Mouse (Mus musculus) erythroid progenitor cell, adult 5-6 weeks (primary cell): Measurements from ENCODE around the gene Glis3. TPM values are rescaled to one million over a fixed set of nuclear protein-coding genes. Genes with fewer than 3 reads are reported as not detected.

ENCODE experiments used
- ATAC-seq: replicated peaks from 2 replicates; pipeline ENCODE4 v1.8.0; 2016; ENCODE audit warnings: moderate number of reproducible peaks, mild to moderate bottlenecking, moderate TSS enrichment, inconsistent platforms; ENCODE audit not compliant: poor library complexity, low FRiP score, severe bottlenecking
- total RNA-seq, 2 experiments: library from RNA; stranded (forward) in 1 of 2; stranded (reverse) in 1 of 2; fragments of 150-400 nt in 1 of 2; fragments of 186-747, 209-891 nt in 1 of 2; gene quantifications; 2 replicates each; pipeline versions ENCODE4 v1.2.3 to v1.2.4; 2015 to 2017; ENCODE audit warnings: low replicate concordance in 2 of 2

The Glis3 gene
- total RNA-seq, 2 experiments from 2014 or later = 6.3 TPM; not detected in 1

- no peak for ATAC-seq
Measured at GRCm38 (mm10) chr19:28555181-28555929, 124.5 kb downstream of the Glis3 start.

- ATAC-seq = no peak
Measured at GRCm38 (mm10) chr19:28550611-28551010, 129.3 kb downstream of the Glis3 start.

GRCm38 (mm10) chr19:28546933-28547332, 132.9 kb downstream of the Glis3 start:
- ATAC-seq = no peak

- ATAC-seq = no peak
Measured at GRCm38 (mm10) chr19:28545493-28545892, 134.4 kb downstream of the Glis3 start.

- ATAC-seq = no peak
Measured at GRCm38 (mm10) chr19:28538813-28539212, 141.1 kb downstream of the Glis3 start.

- no peak for ATAC-seq
Measured at GRCm38 (mm10) chr19:28534964-28535363, 144.9 kb downstream of the Glis3 start.

GRCm38 (mm10) chr19:28533576-28533975, 146.3 kb downstream of the Glis3 start:
- no peak for ATAC-seq

GRCm38 (mm10) chr19:28531750-28532149, 148.1 kb downstream of the Glis3 start:
- no peak for ATAC-seq

GRCm38 (mm10) chr19:28530846-28531245, 149.0 kb downstream of the Glis3 start:
- peak; percentile 25; the same call in 1 of the 2 replicates for ATAC-seq

- ATAC-seq = no peak
Measured at GRCm38 (mm10) chr19:28529006-28529405, 150.9 kb downstream of the Glis3 start.

- ATAC-seq = no peak
Measured at GRCm38 (mm10) chr19:28527446-28527845, 152.4 kb downstream of the Glis3 start.

GRCm38 (mm10) chr19:28525331-28525730, 154.5 kb downstream of the Glis3 start:
- no peak for ATAC-seq

- ATAC-seq = no peak
Measured at GRCm38 (mm10) chr19:28522289-28522688, 157.6 kb downstream of the Glis3 start.

GRCm38 (mm10) chr19:28520761-28521181, 159.1 kb downstream of the Glis3 start:
- ATAC-seq = no peak

- ATAC-seq = no peak
Measured at GRCm38 (mm10) chr19:28520128-28520745, 159.6 kb downstream of the Glis3 start.

GRCm38 (mm10) chr19:28519296-28519695, 160.6 kb downstream of the Glis3 start:
- ATAC-seq = no peak

- ATAC-seq = no peak
Measured at GRCm38 (mm10) chr19:28518846-28519245, 161.0 kb downstream of the Glis3 start.

GRCm38 (mm10) chr19:28518266-28518665, 161.6 kb downstream of the Glis3 start:
- no peak for ATAC-seq

- no peak for ATAC-seq
Measured at GRCm38 (mm10) chr19:28517464-28518080, 162.3 kb downstream of the Glis3 start.

- no peak for ATAC-seq
Measured at GRCm38 (mm10) chr19:28516487-28516886, 163.4 kb downstream of the Glis3 start.

- no peak for ATAC-seq
Measured at GRCm38 (mm10) chr19:28512475-28512874, 167.4 kb downstream of the Glis3 start.
